Mouse (Mus musculus) embryonic fibroblast, embryonic 13.5 days (primary cell): ENCODE results near the gene Stxbp3. TPM values are rescaled to one million over a fixed set of nuclear protein-coding genes. Genes with fewer than 3 reads are reported as not detected.
"Not testable (repeated sequence)": the region's sequence is repeated elsewhere in the genome, so short reads cannot be mapped to it uniquely, and the experiment has no call there.

Experiments used
- H3K27ac ChIP-seq: 2 replicates; pipeline ENCODE4 v1.5.1; 2012; ENCODE audit warnings: low read length, control low read depth, inconsistent platforms; ENCODE audit not compliant: insufficient read depth
- H3K4me1 ChIP-seq: 2 replicates; pipeline ENCODE4 v1.6.1; 2011; ENCODE audit warnings: low read length; ENCODE audit not compliant: control insufficient read depth, insufficient read depth
- H3K4me3 ChIP-seq: 2 replicates; pipeline ENCODE4 v1.5.1; 2011; ENCODE audit warnings: mild to moderate bottlenecking, control low read depth, low read length; ENCODE audit not compliant: insufficient read depth
- CTCF ChIP-seq: IDR thresholded peaks from 2 replicates; pipeline ENCODE4 v1.5.1; 2011; ENCODE audit warnings: mild to moderate bottlenecking, control low read depth, low read length, moderate library complexity, borderline replicate concordance; ENCODE audit not compliant: insufficient read depth
- POLR2A ChIP-seq: IDR thresholded peaks from 2 replicates; pipeline ENCODE4 v1.6.1; 2011; ENCODE audit warnings: low read depth, mild to moderate bottlenecking, control low read depth, low read length, moderate library complexity
- polyA plus RNA-seq: library from polyadenylated mRNA; stranded (reverse); fragments of >200 nt; gene quantifications from 2 replicates; pipeline ENCODE4 v1.2.4, GENCODE M21; 2011; ENCODE audit warnings: low read depth; ENCODE audit not compliant: missing spikeins, insufficient read length

The Stxbp3 gene
- 43.0 and 53.9 TPM in 2 replicates for polyA plus RNA-seq

DNA sequence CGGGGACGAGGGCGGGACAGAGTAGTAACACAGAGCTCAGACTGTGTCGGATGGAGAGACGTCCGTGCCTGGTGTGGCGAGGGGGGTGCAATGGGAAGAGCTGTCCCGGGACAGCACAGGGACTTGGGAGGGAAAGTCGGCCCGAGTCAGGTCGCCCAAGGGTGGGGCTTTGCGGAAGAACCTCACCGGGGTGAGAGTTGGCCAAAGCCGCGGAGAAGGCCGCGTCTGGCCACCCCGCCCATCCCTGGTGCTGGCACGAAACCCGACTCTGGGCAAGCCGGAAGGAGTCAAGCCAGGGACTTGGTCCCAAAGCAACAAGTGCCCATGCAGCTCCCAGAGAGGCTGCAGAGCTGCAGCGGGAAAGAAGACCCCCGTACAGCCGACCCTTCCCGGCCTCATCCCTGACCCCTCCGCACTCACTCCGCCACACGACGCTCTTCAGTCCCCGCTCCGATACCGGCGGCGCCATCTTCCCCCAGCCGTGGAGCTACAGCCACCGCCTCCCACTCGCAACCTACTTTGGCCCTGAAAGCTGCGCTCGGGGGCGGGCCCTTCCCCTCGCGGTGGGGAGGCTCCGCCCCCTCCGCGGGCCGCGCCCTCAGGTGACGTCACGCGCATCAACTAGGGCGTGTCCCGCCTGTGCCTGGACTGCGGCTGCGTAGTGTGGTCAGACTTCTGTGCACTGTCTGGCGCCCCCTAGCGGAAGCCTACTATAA is at the start of gene Stxbp3:
TSS of gene Stxbp3 (minus strand) at position 527 of the 716 bp plus-strand sequence.
- TF ChIP-seq CTCF (peak; percentile 96), POLR2A (peak; percentile 90)
- Histone ChIP-seq H3K4me3 (peak within 1 kb of the TSS; percentile 86), H3K27ac (peak within 1 kb of the TSS; percentile 84), H3K4me1 (no peaks in the 10 kb centered on the region)

GRCm38 (mm10) chr3:108889908-108890307 is 49.6 kb upstream of the Stxbp3 start, which contains the start of gene Fndc7:
Gene Fndc7 (minus strand): TSS chr3:108890008.
- H3K4me1 ChIP-seq = no peaks in the 10 kb centered on the region
- no peak within 1 kb of the TSS for H3K27ac ChIP-seq
- H3K4me3 ChIP-seq = no peak within 1 kb of the TSS
- TF ChIP-seq CTCF = no peak
- no peak for TF ChIP-seq POLR2A

- H3K27ac ChIP-seq = no peak overlapping the region
- TF ChIP-seq POLR2A (no peak), CTCF (no peak)
- no peak overlapping the region for H3K4me3 ChIP-seq
- peaks cover 3% of the 10 kb centered on the region; the same call in 1 of the 2 replicates for H3K4me1 ChIP-seq
These were observed 47.3 kb upstream of the Stxbp3 start for GRCm38 (mm10) chr3:108887618-108887975.

DNA sequence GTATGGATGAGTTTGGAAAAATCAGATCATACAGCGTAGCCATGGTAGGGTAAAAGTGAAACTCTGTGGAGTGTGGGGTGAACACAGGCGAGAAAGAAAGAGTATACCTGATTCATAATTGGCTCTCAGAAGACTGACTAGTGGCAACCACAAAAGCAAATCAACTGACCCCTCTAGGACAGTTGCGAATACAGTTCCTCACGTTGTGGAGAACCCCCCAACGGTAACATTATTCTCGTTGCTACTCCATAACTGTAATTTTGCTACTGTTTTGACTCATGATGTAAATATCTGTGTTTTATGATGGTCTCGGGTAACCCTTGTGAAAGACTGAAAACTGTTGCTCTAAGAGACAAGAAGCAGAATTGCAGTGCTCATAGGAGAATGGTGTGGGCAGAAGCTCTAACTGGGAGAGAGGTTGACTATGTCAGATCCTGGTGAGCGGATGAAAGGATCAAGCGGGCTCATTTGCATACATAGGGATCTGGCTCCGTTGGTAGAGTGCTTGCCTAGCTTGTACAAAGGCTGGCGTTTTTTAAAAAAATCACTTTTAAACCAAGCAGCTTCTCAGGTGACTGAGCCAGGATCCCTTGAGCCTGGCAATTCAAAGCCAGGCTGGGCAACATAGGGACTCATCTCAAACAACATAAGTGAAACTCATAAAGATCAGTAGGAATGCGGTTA is 46.8 kb upstream of the Stxbp3 start:
- no peak for TF ChIP-seq POLR2A
- TF ChIP-seq CTCF = no peak
- H3K27ac ChIP-seq = no peak overlapping the region

GRCm38 (mm10) chr3:108885686-108886530 is 45.6 kb upstream of the Stxbp3 start:
- Histone ChIP-seq H3K4me3 (no peak overlapping the region), H3K4me1 (peaks cover 8% of the 10 kb centered on the region), H3K27ac (no peak overlapping the region)
- TF ChIP-seq POLR2A = no peak
- no peak for TF ChIP-seq CTCF

More for the DNA sequence above, 46.8 kb upstream of the Stxbp3 start:
- Histone ChIP-seq H3K4me3 (no peak overlapping the region), H3K4me1 (peaks cover 3% of the 10 kb centered on the region)

- no peak overlapping the region for H3K4me3 ChIP-seq
- H3K27ac ChIP-seq = no peak overlapping the region
- TF ChIP-seq CTCF = no peak
- TF ChIP-seq POLR2A = no peak
- peaks cover 14% of the 10 kb centered on the region for H3K4me1 ChIP-seq
These were observed 44.5 kb upstream of the Stxbp3 start for GRCm38 (mm10) chr3:108884706-108885289.

- TF ChIP-seq CTCF (no peak), POLR2A (no peak)
- Histone ChIP-seq H3K27ac (no peak overlapping the region), H3K4me3 (no peak overlapping the region), H3K4me1 (peaks cover 14% of the 10 kb centered on the region)
These were observed 42.7 kb upstream of the Stxbp3 start for GRCm38 (mm10) chr3:108883067-108883466.

DNA sequence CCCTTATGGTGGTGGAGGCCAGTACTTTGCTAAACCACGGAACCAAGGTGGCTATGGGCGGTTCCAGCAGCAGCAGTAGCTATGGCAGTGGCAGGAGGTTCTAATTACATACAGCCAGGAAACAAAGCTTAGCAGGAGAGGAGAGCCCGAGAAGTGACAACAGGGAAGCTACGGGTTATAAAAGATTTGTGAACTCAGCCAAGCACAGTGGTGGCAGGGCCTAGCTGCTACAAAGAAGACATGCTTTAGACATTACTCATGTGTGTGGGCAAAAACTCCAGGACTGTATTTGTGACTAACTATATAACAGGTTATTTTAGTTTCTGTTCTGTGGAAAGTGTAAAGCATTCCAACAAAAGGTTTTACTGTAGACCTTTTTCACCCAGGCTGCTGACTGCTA is 41.5 kb upstream of the Stxbp3 start:
- H3K4me3 ChIP-seq = not testable (repeated sequence)
- peak overlapping the region; percentile 83 for H3K27ac ChIP-seq
- peaks cover 14% of the 10 kb centered on the region for H3K4me1 ChIP-seq

DNA sequence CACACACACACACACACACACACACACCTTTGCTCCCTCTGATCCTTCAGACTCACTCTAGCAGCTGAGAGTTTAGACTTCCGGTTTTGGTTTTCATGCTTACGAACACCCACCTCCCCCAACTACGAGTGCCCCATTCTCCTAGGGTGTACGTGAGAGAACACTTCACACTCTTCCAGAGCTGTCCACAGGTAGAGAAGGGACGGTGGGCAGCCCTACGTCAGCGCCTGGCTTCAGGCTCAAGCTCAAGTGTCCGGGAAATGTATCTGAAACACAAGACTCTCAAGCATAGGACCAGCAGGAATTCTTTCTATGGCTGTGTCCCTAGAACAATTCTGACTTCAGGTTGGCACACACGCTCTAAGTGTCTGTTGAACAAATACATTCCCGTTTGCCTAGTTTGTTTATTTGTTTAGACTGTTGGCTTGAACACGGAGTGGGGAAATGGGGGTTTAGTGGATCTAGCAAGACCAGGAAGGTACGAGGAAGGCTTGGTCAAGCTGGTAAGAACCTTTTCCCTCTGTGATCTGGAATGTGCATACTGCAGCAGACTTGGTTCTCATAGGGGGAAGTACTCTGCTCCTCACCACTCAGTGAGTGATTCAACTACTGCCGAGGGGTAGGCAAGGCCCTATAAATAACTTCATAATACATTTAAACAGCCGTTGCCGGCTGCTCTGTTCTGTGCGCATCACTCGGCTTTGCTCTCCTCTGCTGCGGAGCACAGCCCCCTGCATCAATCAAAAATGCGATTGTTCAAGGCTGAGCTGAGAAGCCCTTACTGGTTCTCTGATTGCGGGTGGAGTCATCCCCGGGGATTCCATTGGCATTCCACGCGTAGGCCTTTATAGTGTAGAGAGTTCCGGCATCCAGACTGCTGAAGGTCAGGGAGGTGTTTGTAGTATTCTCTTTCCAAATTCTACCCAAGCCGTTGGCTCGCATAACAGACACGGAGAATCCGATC is 40.5 kb upstream of the Stxbp3 start:
- TF ChIP-seq POLR2A = no peak
- TF ChIP-seq CTCF = no peak
- Histone ChIP-seq H3K4me1 (peaks cover 14% of the 10 kb centered on the region), H3K27ac (peak overlapping the region; percentile 83), H3K4me3 (no peak overlapping the region)
